Mouse (Mus musculus): ENCODE results near the gene Ank.

GRCm38 (mm10) chr15:27503221-27503620 lies 36.7 kb downstream of the Ank start:
- TF ChIP-seq CTCF (conservative IDR thresholded peaks at IDR 0.05; ENCODE audit: low read length) (no peak), NANOG (IDR thresholded peaks at IDR 0.05; ENCODE audit: borderline replicate concordance, low read length) (no peak), POU5F1 (IDR thresholded peaks at IDR 0.05; ENCODE audit: borderline replicate concordance, low read length) (no peak)

Data from E14TG2a.4 (cell line).